Mouse (Mus musculus): ENCODE results near the gene Eloa.

The Eloa gene

DNA sequence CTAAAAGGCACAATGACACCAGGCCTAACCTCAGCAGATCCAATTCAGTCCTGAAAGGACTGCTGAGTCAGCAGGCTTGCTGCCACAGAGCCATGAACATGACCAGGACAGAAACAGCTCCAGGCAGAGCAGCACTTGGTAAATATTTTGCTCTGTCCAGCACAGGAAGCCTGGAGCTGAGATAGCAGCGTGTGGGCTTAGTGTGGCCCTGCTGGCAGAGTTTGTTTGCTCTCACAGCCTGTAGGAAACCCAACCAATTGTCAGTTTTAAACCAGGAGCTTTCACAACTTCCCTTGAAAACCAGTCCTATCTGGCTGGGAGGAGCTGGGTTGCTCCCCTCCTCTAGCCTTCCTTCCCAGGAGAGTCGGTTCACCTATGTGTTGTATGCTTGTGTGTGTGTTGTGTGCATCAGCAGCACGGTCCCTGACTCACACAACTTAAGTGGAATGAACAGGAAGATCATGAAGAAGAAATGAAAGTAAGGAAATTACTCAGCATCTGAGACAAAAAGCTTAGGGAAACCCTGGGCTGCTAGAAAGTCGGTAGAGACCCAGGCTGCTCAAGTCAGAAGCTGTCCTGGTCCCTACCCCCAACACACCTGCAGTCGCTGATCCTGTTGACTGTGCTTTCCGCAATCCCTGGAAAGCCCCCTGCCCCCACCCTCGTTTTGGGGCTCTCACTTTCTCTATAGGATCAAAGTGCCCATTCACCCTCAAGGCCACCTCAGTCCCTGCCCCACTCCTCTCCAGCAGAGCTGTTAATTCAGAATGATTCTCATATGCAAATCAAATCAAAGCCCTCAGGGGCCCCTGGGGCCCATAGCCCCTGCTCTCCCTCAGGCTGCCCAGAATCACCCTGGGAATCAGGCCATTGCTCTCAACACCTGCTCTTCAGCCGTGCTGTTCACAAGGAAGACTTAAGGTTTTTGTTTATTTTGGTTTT, 9.7 kb upstream of the Eloa start:
- DNase-seq (ENCODE audit: inconsistent age in 2 of 2, low spot score in 1 of 2): peak in 1 of 2 experiments; percentile 53

DNA sequence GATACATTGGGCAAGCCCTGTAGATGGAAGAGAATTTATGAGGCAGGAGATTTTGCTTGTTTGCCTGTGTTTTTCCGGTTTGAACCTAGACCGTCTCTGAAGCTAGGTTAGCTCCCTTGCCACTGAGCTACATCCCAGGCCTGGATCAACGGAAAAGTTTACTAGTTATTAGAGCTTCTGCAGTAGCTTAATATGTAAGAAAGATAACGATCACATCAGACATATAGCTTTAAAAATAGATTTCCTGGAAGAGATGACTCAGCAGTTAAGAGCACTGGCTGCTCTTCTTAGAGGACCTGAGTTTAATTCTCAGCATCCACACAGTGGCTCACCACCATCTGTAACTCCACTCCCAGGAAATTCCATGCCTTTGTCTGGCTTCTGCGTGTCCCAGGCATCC, 7.1 kb upstream of the Eloa start:
- DNase-seq (ENCODE audit: inconsistent age in 2 of 2, low spot score in 1 of 2): no peak

DNA sequence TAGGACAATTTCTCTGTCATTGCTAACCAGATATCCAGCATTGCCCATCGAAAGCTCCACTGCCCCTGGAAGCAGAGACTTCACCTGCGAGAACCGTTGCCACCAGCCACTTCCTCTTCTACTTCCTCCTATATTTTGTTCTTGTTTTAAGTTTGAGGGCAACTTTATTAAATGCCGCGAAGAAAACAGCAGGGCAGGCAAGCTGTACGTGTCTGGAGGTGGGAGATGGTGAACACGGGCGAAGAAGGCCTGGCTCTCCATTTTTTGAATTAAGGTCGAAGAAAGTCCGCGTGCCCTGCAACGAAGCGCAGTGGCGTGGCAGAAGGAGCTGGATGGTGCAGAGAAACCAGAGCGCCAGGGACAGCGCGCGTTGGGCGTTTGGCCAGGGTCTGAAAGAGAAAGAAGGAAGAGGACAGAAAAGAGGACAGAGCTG, 6.6 kb upstream of the Eloa start:
- DNase-seq (ENCODE audit: inconsistent age in 2 of 2, low spot score in 1 of 2): no peak

DNA sequence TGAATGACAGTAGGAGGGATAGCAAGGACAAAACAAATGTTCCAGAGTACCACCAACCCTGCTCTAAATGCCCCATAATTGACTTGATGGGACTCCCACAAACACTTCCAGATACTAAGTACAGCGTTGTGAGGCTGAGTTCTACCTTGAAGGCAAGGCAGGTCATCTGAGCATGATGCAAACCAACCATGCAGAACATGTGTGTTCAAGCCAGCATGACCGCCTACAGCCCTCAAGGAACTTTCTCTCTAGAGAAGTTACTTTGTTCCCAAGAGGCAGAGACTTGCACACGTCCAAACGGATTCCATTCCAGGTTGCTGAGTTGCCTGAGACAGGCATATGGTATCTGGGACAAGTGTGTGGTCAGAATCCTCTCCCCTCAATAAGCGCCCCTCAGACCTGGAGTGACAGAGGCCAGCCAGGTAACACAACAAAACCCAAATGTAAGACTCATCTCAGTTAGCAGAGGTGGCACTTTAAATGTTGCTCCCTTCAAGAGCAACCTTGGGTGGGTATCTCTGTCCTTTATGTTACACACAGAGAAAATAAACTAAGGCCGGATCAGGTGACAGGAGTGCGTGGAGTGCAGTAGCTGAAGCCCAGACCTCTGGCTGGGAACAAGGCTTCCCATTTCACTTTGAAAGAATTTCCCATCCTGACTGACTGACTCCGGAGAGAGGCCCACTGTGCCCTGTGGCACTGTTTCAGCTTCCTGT, 6.0 kb upstream of the Eloa start:
- no peak for DNase-seq (ENCODE audit: inconsistent age in 2 of 2, low spot score in 1 of 2)

DNA sequence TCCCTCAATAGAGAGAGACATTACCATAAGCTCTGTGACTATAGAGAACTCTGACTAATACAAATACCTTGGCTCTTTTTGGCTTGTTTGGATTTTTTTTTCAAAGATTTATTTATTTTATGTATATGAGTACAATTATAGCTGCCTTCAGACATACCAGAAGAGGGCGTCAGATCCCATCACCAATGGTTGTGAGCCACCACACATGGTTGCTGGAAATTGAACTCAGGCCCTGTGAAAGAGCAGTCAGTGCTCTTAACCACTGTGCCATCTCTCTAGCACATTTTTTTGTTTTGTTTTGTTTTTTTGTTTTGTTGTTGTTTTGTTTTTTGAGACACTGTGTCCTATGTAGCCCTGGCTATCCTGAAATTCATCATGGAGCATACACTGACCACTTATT, 3.8 kb upstream of the Eloa start:
- no peak for DNase-seq (ENCODE audit: inconsistent age in 2 of 2, low spot score in 1 of 2)

DNA sequence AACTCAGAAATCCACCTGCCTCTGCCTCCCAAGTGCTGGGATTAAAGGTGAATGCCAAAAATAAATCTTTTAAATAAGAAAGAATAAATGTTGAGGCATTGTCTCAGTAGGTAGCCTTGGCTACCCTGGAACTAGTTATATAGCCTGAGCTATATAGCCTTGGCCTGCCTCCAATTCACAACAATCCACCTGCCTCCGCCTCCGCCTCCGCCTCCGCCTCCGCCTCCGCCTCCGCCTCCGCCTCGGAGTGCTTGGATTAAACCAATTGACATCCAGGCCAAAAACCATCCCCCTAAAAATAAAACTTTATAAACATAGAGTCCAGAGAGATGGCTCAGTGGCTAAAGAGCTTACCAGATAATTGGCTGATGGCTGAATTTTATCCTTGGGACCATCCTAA, 1.4 kb upstream of the Eloa start:
- DNase-seq (ENCODE audit: inconsistent age in 2 of 2, low spot score in 1 of 2): peak in 1 of 2 experiments; percentile 52

DNA sequence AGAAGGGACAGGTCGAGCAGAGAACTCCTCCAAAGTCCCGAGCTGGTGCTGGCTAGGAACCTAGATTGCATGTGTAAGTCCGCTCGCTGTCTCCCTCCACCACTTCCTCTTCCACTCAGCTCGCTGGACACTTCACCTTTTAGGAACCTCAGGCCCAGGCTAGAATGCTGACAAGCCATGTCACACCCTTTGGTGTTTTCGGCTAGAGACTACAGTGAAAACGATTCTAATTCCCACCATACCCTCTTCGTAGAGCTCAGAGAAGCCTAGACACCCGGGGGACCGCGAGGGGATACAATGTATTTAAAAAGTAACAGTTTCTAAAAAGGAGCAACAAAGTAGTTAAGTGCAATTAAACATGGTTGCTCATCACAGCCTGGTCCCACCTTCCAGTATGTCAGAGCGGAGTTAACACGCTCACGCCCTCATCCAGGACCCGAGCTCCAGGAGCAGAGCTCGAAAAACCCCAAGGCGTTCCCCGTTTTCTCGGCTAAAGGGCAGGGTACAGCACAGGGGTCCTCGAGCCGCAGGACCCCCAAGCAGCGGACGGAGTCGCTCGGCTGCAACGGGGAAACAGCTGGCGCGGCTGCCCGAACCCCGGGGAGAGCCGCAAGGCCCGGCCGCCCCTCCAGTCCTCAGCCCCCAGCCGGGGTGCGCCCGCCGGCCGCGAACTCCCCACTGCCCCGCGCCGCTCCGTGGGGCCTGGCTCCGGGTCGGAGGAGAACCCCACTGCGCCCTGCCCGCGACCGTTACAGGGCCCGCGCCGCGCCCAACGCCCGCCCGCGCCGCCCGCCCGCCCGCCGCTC, 617 bp downstream of the Eloa start:
- DNase-seq (ENCODE audit: inconsistent age in 2 of 2, low spot score in 1 of 2): peak; percentile 26 to 76

DNA sequence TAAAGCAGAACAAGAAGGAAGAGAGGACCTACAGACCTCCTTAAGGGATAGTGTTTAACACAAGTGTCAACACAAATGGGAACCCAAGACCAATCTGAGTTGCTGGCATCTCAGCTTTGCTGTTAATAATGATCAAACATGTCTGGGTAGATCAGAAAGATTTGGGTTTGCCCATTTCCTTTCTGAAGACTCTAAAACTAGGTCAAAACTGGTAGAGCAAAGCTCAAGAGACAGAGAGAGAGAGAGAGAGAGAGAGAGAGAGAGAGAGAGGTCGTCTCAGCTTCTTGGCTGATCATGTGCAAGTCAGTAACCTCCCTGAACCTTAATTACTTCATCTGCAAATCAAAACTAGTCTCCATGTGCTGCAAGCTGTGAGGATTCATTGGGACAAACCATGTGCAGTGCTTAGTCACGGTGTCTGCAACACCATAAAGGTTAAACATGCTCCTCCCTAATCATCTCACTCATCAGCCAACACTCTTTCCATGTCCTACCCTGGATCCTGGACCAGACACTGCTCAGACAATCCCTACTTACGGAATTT, 5.4 kb downstream of the Eloa start:
- DNase-seq (ENCODE audit: inconsistent age in 2 of 2, low spot score in 1 of 2): peak in 1 of 2 experiments; percentile 27

DNA sequence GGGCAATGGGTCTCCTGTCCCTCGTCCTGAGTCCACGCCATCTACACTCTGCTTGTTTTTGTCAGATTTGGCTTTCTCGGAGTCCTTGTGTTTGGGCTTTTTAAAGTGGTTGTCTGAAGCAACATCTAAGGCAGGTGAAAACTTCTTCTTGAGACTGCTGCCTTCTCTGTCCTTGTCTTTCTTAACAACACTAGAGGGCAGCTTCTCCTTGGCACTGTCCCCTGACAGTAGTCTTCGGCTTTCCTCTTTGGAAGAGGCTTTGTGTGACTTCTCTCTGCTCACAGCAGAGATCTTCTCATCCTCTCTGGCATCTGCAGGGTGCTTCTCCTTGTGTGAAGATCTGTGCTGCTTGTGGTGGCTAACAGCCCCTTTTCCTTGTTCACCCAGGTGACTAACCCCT, 11.0 kb downstream of the Eloa start:
- DNase-seq (ENCODE audit: inconsistent age in 2 of 2, low spot score in 1 of 2): no peak

DNA sequence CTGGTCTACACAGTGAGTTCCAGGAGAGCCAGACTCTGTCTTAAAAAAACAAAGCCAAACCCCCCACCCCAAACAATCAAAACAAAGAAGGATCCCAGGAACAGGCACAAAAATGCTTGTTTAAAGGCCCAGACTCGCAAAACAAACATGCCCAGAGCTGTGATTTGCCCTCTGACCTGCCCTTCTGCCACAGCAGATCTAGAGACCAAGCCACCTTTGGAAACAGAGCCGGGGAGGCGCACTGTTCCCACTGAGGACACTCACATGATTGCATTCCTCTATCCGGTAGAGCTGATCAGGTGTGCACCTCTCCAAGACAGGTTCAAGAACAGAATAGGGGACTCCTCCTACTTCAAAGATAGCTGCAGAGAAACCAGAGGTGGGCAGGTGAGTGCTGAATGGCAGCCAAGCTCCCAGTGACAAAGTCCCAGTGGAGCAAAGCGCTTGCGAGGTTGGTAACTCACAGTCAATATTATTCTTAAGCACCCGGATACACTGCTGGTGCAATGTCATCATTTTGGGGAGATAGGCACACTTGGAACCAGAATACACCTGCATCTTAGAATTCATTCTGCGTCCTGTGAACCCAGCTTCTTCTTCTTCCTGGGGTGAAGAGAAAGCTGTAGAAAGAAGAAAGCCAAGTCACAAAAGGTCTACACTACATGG, 12.6 kb downstream of the Eloa start:
- no peak for DNase-seq (ENCODE audit: inconsistent age in 2 of 2, low spot score in 1 of 2)

DNA sequence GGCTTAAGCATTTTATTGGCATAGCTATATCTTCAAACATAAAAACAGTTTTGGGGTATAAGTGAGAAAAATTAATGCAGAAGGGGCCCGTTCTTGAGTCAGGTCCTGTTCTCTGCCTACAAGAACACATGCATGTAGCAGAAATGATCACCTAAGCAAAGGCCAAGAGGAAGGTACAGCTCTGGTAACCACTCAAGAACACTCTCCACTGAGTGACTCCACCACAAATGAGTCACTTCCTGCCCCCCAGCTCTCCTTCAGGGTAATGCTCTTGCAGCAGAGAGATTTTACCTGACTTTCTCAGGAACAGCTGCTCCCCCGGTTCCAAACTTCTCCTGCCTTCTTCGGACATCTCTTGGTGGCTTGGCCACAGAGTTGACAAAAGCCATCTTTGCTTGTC, 14.7 kb downstream of the Eloa start:
- DNase-seq (ENCODE audit: inconsistent age in 2 of 2, low spot score in 1 of 2): no peak

DNA sequence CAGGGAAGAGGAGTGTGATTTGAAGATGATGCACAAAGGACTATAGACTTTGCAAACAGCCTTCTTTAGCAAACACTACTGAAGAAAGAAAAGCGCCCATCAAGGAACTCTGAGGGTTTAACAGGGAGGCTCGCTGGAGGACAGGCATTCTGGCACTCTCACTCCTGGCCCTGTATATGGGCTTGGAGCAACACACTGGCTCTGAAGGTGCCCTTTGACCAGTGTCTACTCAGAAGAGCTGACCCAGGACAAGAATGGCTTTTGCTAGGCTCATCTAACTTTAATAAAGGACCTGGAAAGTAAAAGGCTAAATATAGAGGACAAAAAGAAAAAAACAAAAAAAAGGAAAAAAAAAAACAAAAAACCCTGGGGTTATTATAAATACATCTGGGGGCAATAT, 16.6 kb downstream of the Eloa start:
- DNase-seq (ENCODE audit: inconsistent age in 2 of 2, low spot score in 1 of 2): no peak

DNA sequence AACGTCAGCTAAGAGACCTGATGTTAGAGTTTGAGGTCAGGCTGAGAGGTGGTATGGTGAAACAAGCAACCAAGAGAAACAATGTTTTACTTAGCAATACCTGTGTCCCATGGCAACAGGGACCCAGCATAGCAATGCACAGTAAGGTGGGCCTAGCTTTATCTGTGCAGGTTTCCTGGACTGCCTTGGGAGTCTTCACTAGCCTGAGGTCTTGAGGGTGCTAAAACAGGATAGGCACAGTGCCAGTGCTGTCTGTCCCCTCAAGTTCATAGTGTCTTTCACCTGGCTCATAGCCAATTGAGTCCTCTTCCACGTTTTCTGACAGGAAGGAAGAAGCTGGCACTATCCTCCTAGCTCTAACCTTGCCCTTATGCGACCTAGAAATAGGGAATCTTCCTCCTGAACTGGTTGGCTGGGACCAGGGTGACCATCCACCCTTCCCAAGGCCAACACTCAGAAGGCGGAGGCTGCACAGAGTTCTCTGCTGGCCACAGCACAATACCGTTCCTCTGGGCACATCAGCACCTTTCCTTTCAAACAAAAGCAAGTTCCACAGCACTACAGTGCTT, 17.4 kb downstream of the Eloa start:
- peak; percentile 59 to 77 for DNase-seq (ENCODE audit: inconsistent age in 2 of 2, low spot score in 1 of 2)

DNA sequence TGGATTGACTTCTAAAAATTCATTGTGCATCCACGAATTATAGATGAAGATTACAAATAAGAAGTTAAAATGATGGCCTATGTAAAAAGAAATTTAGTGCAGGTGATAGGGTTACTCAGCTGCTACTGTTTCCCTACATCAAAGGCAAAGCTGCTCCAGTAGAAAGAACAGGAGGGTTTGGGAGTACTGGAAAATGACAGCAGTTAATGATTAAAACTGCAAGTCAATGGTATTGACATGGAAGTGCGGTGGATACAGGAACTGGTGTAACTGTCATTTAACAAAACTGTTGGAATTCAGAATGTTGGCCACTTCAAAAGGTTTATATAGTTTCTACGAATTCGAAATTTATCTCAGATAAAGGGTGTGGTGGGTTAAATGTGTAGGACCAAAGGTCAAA, 26.4 kb downstream of the Eloa start:
- no peak for DNase-seq (ENCODE audit: inconsistent age in 2 of 2, low spot score in 1 of 2)

DNA sequence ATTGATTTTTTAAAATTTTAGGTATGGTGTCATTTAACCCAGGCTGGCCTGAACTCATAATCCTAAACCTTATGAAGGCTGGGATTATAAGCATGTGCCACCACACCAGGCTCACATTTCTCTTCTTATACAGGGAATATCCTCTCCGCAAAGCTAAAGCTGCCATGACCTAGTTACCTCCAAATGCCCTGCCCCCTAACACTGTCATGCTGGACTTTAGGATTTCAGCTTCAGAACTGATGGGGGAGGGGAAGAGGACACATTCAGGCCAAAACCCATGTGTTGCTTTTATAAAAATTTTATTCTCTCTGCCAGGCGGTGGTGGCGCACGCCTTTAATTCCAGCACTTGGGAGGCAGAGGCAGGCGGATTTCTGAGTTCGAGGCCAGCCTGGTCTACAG, 27.6 kb downstream of the Eloa start:
- DNase-seq (ENCODE audit: inconsistent age in 2 of 2, low spot score in 1 of 2): no peak

DNA sequence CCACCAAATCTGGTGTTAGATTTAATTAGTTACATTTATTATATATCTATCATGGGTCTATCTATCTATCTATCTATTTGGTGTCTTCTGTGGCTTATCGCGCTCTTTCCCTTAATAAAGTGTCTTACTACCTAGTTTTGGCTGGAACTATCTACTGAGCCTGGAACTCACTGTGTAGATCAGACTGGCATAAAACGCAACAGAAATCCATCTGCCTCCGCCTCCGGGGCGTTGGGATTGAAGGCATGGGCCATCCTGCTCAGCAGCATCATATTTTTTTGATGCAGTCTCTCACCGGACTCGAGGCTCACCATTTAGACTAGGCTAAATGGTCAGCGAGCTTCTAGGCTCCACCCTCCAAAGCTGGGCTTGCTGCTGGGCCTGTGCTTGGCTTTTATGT, 33.8 kb downstream of the Eloa start:
- peak in 1 of 2 experiments; percentile 47 for DNase-seq (ENCODE audit: inconsistent age in 2 of 2, low spot score in 1 of 2)

DNA sequence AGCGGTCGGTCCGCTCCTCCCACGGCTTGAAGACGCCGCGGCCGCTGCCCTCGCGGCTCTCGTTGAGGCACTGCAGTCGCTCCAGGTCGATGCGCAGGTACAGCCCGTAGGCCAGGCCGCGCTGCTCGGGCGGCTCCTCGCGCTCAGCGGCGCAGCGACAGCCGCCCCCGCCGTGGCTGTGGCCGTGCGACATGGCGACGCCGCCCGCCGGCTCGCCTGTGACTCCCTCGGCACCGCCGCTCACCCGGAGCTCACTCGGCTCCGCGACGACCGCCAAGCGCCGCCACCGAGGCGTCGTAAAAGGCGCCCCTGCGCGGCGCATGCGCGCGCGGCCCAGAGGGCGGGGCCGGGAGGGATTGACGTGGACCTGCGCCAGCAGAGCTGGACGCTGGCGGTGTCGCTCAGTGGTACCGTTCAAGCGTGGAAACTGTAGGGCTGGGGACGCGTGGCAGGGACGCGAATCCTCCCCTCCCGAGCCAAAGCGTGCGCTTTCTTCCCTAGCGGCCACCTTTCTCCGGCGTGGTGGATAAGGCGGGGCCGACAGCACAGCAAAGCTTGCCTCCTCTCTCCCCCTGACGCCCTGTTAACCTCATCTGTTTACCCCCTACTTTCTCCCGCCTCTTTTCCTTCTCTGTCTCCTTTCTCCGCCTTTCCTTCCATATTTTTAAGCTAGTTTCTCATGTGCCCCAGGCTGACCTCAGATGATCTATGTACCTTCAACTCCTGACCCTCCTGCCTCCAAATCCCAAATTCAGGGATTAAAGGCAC, 34.4 kb downstream of the Eloa start, which contains the start of gene Pithd1:
Pithd1 (minus strand) TSS at position 322 of the 768 bp plus-strand sequence.
- peak; percentile 95 to 98 for DNase-seq (ENCODE audit: inconsistent age in 2 of 2, low spot score in 1 of 2)

DNA sequence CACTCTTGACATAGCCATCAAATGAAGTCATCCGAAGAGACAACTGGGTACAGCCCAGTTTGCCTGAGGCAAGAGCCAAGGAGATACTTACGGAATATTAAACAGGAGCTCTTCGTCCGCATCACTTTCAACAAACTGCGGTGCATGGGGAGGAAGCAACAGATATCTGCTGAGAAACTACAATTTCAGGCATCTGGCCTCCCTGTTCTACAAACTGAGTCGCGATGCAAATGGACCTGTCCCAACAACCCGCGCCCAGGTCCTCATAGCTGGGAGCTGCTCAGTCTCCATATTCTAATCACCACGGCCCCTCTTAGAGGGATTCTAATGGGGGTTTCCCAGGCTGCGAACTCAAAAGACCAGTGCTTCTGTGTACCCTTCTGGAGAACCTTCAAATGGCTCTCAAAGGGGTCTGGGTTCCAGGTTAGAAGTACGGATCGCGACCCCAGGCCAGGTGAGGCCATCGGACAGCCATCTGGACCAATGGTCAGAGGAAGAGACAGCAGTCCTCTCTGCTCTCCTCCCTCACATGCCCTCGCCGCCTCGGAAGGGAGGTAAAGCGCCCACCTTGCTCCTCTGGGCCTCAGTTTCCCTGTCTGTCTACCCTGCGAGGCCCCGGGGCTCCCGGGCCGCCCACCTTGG, 35.1 kb downstream of the Eloa start:
- DNase-seq (ENCODE audit: inconsistent age in 2 of 2, low spot score in 1 of 2): no peak

DNA sequence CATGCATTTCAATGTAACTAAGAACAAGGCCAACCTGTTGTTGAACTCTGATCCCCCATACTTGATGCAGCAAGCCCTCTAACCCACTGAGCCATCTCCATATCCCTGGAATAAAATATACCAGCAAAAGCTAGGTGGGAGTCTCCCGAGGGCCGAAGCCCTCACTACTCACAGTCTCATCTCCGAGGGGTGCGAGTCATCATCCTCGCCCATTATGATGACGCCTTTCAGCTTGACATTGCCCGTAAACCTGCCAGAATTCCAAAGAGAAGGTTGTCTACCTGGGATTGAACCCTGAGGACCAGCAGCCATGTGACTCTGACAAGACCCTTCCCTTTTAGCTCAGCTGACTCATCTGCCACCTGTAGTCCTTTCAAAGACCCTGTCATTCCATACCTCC, 35.8 kb downstream of the Eloa start:
- no peak for DNase-seq (ENCODE audit: inconsistent age in 2 of 2, low spot score in 1 of 2)

All from adrenal gland, adult (tissue).